Mouse (Mus musculus) heart, postnatal 36 days (tissue): ENCODE data around the gene Spns1. TPM values are rescaled to one million over a fixed set of nuclear protein-coding genes. Genes with fewer than 3 reads are reported as not detected.

Experiments used
- DNase-seq, 2 experiments: peaks; one replicate each; pipeline ENCODE4 v3.0.0; 2021 to 2022
- intact Hi-C: fragments of 180-260 bp; cut with DNase I; formaldehyde crosslinking; loops from one replicate; pipeline ENCODE4 v1.15.1; 2025
- total RNA-seq, 2 experiments: library from RNA; stranded (reverse); gene quantifications; 2 replicates each; pipeline ENCODE4 v1.2.3; 2021

Gene Spns1
- total RNA-seq, 2 experiments from 2014 or later: 31.5 to 33.1 TPM

DNA sequence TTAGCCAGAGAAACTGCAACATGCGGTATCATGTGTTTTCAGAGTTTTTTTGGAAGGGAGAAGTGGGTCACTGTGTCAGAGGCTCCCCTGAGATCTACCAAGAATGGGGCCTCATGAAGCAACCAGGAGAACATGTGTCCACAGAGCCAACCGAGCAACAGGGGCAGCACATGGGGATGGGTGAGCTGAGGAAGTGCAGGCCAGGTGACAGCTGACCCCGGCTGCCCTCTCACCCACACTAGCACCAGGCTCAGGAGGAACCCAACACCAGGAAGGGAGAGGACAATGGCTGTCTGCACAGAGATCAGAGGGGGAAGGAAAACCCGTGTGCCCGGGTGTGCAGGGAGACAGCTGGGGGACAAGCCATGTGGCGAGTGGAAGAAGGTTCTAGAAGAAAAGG, 2.7 kb downstream of the Spns1 start:
- DNase-seq: no peak
- intact Hi-C loops: no loop called here

DNA sequence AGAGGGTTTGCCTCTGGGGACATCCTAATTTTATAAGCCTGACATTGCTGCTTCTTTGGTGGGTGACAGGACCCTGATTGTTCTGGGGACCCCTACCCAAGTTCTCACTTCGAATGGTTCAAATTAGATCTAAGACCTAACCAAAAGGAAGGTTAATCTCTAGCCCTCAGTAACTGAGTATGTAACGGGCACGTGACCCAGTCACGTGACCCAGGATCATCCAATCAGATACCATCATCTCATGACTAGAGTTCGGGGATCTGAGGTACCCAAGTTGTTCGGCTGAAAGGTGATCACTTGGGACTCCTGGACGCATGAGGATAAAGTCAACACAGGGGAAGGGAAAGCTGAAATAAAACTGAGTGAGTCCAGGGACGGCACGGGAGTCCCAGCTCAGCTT, 4.2 kb downstream of the Spns1 start:
- intact Hi-C loops: no loop called here
- DNase-seq: no peak

DNA sequence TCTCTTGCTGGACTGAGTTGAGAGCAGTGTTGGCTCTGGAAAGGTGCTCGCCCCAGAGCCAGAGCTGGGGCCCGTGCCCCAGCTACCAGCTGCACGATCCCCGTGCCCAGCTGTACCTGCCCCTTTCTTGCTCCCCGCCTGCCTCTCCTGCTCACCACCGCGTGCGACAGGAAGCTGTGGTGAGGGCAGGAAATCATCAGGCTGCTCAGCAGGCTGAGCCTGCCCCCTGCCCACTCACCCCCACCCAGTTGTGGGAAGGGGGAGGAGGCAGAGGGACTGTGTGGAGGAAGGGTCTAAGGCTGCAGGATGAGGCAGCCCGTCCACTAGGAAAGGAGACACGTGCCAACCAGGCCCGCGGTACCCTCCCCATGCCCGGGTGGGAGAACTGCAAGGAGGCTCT, 7.9 kb downstream of the Spns1 start, which contains the start of gene Lat:
Gene Lat, minus strand, starts transcription at position 178 of the 400 bp plus-strand sequence.
- DNase-seq: no peak
- intact Hi-C loops: no loop called here

DNA sequence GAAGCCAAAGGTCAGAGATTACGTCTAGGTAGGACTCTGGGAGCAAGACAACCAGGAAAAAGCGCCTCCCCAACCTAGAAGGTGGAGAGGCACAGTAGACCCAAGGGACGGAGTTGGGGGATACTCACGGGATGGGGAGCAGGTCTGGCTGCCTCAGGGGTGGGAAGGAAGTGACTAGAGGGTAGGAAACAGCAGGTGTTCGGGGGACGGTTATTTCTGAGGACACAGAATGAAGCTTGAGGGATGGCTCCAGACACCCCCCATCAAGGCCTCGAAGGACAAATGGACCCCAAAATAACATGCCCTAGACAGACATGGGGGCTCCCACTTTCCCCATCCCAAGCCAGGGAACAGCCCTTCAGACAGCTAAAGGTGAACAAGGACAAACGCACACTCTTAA, 8.9 kb downstream of the Spns1 start:
- no peak for DNase-seq
- intact Hi-C loops: no loop called here

DNA sequence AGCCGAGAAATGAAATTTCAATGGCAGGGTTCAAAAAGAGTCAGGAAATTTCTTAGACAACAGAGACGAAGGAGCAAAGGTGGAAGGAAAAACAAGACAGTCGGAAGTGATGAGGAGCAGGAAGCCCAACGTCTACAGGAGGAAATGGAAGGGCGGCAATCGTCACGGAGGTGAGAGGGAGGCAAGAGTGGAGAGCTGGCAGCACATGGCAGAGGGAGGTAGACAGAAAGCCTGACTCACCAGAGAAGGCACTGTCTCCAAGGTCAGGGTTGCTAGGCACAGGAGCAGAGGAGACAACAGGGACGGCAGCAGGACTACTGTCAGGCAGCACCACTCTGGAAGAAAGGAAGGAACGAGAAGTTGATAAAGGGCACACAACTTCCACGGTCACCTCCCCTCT, 9.6 kb downstream of the Spns1 start:
- DNase-seq: no peak
- intact Hi-C loops: no loop called here

DNA sequence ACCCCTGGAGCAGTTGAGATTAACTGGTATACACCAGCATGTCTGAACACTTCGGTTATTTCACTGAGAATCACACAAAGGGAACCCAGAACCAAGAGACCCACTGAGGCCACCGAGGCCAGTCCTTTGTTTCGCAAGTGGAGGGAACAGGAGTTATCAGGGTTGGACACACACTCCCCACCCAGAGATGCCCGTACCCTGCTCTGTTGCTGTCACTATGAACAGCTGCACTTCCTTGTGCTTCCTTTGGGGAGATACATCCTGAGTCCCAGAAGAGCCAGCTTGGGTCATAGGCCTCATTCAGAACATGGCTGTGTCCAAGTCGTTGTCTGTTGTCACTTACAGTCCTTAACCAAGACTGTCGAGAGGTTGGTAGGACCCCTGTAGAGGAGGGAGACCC, 14.2 kb downstream of the Spns1 start:
- intact Hi-C loops: no loop called here
- DNase-seq: no peak

DNA sequence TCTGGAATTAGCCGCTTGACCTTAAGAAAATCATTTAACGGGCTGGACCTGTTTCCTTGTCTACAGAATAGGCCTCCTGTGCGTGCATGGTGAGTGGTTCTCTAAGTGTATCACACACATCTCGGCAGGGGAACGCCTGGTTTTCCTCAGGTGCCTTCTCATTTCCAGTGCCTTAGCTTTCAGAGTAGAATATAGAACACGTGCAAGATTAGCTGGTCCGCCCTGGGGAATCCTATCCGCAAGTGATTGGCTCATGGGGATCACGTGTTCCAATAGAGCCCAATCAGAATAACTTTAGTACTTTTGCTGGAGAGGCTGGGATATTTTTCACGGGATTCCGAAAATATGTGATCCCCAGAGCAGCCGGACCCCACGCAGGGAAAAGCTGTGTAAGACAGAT, 18.2 kb downstream of the Spns1 start:
- no peak for DNase-seq
- intact Hi-C loops: no loop called here

DNA sequence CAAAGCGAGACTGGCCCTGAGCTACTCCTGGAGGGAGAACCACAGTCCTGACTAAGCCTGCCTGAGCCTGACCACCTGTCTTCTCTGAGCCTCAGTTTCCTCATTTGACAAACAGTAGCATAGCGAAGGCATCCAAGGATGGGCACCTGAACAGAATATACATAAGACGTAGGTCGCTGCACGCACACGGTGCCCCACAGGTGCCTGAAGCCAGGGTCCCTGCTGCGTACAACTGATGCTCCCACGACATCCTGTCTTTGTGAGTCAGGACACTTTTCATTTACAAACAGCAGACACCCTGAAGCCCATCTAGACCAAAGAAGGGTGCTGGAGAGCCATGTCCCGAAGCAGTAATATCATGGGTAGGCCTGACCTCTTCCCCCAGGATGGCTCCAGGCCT, 18.8 kb downstream of the Spns1 start:
- intact Hi-C loops: no loop called here

DNA sequence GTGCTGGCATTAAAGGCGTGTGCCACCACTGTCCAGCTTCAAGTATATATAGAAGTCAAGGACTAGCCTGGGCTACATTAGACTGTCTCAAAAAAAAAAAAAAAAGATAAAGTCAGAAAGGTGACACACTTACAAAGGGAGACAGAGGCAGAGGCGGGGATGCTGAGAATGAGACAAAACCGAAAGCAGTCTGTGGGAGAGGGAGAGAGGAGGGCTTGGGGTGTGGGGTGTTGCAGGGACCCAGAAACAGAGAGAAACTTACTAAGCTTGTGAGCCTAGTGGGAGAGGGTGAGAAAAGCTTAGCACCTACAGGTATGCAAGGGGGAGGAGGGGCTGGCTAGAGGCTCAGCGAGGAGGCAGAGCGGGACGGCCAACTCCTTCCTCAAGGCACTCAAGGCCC, 19.4 kb downstream of the Spns1 start:
- no peak for DNase-seq
- intact Hi-C loops: no loop called here

More for the DNA sequence above, 18.8 kb downstream of the Spns1 start:
- DNase-seq: no peak

DNA sequence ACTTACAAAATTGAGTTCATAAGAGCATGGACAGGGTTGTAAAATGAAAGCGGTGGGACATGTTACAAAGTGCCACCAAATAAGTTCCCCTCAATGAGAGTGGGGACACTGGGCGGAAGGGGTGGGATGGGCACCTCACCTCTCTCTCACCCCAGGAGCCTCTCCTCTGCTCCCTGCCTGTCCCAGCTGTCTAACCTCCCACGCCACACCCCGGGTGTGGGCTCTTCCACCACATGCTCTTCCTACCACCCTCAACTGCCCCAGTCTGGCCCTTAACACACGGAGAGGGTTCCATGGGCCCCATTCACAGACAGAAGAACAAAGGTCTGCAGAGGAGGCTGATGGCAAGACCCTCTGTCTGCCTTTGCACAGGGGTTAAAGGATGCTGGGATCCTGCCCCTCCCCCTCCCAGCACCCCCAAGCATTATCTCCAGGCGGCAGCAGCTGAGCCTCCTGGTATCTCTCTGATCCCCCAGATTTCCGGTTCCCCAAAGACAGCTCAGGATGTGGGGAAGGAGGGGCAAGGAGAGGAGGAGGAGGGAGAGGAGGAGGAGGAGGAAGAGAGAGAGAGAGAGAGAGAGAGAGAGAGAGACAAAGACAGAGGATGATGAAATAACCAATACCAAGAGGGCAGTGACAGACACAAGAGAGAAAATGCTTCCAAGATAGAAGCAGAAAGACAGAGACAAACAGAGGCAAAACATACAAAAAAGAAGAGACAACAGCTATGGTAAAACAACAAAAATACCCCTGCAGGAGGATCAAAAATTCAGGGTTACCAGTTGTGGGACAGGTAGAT, 20.3 kb downstream of the Spns1 start:
- DNase-seq: no peak
- intact Hi-C loops: no loop called here

DNA sequence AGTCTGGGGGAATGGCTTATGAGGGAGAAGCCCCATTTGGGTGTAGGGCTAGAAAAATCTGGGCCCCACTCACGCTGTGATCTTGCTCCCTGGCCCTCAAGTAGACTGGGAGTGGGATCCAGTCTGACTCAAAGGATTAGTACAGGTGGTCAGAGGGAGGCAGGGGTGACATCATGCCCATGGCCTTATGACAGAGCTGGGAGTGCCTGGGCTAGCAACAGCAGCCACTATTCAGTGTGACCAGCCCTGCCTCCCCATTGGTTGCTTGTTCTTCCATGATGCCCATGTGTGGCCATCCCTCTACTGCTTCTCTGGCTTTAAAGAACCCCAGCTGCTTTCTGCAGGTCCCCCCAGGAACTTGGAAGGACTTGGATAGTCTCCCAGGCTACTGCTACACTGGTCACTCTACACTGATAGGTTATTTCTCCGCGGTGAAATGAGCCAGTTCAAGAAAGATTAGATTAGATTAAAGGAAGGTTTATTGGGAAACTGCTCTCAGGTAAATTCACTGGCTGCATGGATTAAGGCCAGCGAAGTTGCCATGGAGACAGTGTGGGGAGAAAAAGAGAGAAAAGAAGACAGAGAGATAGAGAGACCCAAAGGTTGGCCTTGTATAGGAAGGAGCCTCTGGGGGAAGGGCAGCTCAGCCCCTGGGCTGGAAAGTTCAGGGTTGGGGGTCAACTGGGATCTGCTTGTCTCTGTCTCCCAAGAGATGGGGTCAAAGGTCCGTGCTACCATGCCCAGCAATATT, 21.2 kb downstream of the Spns1 start:
- intact Hi-C loops: no loop called here
- DNase-seq: no peak

DNA sequence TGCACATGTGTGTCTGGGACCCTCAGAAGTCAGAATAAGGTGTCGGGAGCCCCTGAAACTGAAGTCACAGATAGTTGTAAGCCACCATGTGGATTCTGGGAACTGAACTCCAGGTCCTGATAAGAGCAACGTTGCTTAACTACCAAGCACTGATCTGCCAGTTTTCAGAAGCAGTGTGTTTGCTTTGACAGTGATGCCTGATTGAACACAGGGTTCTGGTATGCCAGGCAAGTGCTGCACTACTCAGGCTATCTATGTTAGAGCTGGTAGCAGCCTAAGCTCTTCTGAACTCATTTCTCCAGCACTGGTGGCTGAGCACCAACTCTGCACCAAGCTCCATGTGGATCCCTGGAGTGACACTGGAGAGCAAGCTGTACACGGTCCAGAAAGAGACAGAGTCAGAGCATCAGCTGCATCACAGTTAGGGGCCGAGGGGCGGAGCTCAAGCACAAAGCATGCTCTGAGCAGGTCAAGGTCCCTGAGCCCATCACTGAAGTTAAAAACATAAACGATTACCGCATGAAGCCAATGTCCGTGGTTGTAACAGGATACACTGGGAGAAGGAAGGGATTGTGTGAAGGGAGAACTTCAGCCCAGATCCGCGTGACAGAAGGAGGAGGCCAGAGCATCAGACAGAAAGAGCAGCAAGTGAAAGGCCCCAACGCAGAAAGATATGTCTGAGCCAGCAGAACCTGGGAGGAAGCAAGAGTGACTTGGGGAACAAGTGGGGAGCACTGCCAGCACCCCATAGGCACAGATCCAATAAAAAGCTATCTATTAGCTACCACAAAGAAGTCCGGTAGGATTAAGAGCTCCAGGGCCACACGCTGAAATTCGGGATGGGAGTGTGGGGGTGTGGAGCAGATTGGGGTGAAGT, 22.3 kb downstream of the Spns1 start:
- intact Hi-C loops: no loop called here
- no peak for DNase-seq

DNA sequence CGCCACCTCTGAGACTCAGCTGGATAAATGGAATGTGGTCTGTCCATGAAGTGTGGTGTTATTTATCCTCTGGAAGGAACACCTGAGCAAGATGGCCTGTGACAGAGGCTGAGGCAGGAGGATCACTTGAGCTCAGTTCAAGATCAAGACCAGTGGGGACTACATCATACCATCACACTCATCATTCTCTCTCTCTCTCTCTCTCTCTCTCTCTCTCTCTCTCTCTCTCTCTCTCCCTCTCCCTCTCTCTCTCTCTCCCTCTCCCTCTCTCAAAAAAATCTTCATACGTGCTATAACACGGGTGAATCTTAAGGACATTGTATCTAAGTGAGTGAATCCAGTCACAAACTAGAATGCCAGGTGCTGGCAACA, 23.3 kb downstream of the Spns1 start:
- DNase-seq: no peak
- intact Hi-C loops: no loop called here

DNA sequence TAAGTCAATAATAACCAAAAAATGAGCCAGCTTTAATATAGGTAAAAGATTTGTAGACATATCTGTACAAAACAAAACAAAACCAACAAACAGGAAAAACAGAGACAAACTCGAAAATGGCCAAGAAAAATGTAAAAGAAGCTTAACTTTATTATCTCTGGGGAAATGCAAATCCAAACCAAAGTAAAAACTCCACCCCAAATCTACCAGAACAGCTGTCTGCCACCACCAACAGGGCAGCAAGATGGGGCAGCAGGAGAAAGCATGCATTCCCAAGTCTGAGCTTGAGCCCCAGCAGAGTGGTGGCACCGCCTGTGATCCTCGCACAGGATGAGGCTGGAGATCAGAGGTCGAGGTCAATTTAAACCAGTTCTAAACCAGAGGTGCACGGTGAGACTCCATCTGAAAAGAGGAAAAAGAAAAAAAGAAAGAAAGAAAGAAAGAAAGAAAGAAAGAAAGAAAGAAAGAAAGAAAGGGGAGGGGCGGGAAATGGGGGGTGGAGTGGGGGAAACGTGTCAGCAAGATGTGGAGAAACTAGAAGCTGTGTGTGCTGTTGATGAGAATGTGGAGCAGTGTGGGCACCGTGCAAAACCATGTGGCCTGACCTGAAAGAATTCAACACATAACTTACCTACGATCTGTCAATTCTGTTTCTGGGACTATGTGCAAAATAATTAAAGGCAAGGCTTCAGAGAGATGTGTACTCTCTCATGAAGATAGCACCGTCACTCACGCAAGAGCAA, 23.8 kb downstream of the Spns1 start:
- intact Hi-C loops: no loop called here
- DNase-seq: no peak

DNA sequence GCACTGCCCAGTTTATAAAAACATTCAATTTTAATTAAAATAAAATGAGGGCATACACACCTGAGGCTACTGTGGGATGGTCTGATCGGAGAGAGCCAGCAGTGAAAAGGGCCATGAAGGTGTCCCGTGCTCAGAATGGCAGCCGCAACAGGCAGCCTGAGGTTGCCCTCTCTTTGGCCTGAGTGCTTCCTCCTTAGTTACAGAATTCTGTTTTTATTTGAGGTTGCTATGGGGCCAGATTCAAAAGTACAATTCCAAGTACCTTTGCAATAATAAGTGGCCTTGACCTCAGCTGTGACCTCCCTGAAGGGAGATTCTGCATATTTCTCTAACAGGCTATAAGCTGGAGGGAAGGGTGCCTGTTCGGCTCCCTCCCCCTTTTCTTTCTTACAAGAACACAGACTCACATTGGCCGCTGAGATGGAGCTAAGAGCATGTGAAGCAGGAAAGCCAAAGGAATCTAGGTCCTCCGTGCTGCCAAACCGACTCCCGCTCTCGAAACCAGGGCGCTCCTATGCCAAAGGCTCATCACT, 25.8 kb downstream of the Spns1 start:
- intact Hi-C loops: no loop called here
- DNase-seq: no peak

DNA sequence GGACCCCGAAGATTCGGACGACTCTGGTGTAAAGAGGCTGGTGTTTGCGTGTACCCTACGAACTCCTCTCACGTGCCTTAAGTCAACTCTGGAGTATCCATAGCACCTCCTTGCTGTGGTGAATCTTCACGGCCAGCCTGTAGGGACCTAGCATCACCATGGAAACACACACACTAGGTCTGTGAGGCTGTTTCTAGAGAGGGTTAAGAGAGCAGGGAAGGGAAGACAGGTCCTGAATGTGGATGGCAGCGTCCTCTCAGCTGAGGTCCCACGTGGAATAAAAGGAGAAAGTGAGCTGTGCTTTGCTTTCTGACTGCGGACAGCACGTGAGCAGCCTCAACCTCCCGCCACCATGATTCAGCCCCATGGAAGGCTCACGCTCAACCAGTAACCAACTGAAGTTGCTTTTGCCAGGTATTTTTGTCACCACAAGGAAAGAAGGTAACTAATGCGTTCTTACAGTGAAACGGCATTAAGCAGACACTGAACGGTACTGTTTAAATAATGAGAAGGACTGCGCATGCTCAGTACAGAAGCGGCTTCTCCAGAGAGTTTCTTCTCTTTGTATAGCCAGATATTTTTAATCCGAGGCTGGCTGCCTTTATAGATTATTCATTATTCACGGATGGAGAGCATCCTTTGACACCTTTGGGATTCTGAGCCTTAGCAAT, 26.4 kb downstream of the Spns1 start:
- intact Hi-C loops: no loop called here
- no peak for DNase-seq

DNA sequence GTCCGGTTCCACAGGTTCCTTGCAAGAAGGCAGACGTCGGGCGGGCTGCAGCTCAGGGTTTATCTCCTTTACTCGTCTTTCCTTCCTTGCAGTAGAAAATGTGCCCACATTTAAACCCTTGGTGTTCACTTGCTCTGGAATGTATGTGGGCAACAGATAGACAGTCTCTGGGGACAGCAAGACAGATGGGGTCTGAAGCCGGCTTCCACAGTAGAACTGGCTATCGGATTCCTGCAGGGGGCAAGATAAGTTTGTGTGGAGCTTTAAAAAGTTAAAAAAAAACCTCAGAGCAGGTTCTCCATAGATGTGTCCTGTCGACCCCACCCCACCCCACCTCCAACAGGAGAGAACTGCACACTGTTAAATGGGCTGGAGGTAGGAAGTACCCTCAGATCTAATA, 29.0 kb downstream of the Spns1 start:
- DNase-seq: no peak
- intact Hi-C loops: no loop called here

DNA sequence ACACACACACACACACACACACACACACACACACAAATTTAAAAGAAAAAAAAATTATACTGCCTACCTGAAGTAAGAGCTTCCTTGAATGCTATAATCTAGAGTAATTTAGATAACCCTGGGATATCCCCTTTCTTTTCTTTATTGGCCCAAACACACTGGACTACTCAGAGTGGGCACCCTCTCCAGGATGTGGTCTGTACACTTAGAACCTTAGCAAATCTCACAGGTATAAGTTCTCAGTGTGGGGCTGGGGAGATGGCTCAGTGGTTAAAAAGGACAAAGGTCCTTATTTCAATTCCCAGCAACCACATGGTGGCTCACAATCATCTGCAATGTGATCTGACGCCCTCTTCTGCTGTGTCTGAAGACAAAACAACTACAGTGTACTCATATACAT, 30.2 kb downstream of the Spns1 start:
- DNase-seq: no peak
- intact Hi-C loops: no loop called here

DNA sequence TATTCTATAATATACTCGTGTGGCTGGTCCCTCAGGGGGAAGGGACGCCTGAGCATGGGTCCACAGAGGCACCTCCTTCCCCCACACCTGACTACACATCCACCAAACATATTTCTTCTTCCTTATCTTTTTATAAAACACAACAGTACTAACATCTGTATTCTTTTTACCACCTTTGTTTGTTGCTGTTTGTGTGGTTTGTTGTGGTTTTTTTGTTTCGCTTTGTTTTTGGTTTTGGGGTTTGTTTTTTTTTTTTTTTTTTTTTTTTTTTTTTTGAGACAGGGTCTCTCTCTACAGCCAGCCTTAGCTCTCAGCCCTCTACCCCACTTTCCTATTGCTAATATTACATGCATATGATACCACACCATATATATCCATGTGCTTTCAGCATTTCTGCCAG, 31.3 kb downstream of the Spns1 start:
- intact Hi-C loops: no loop called here

DNA sequence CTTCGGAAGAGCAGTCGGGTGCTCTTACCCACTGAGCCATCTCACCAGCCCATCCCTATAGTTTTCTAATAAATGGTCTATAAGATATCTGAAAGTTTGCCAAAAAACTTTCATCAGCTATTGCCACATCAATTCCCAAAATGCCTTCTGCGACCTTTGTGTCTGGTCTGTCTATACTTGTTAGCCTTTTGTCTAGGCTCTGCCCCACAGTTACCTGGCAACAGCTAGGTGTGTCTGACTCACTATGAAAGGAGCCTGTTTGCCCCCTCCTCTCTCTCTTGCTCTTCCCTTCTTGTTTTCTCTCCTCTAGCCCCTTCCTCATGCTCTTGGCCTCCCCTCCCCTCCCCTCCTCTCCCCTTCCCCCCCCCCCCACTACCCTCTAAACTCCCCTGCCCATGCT, 31.7 kb downstream of the Spns1 start:
- DNase-seq: no peak
- intact Hi-C loops: no loop called here

More for the DNA sequence above, 31.3 kb downstream of the Spns1 start:
- no peak for DNase-seq
